Mouse (Mus musculus) NIH3T3 (cell line): Measurements from ENCODE around the gene Dlgap4.
A peak's percentile ranks its signal among the peaks of the same experiment; 100 is the strongest.

ENCODE experiments used
- DNase-seq: peaks from one replicate; pipeline ENCODE4 v3.0.0-alpha.2; 2012; ENCODE audit warnings: low read depth

Dlgap4 gene

GRCm38 (mm10) chr2:156717320-156718281 lies 104.1 kb downstream of the Dlgap4 start:
- peak; percentile 77 for DNase-seq

- no peak for DNase-seq
Measured at GRCm38 (mm10) chr2:156718793-156719192, 105.3 kb downstream of the Dlgap4 start.

GRCm38 (mm10) chr2:156719549-156720312 lies 106.2 kb downstream of the Dlgap4 start:
- DNase-seq: no peak

GRCm38 (mm10) chr2:156720313-156720674 lies 106.8 kb downstream of the Dlgap4 start:
- peak; percentile 61 for DNase-seq

- peak; percentile 99 for DNase-seq
Measured at GRCm38 (mm10) chr2:156720675-156721553, 107.4 kb downstream of the Dlgap4 start.

- no peak for DNase-seq
Measured at GRCm38 (mm10) chr2:156721554-156722070, 108.1 kb downstream of the Dlgap4 start.

- peak; percentile 90 for DNase-seq
Measured at GRCm38 (mm10) chr2:156722071-156722575, 108.6 kb downstream of the Dlgap4 start.

GRCm38 (mm10) chr2:156722752-156723151 lies 109.2 kb downstream of the Dlgap4 start:
- no peak for DNase-seq

GRCm38 (mm10) chr2:156723899-156724523 lies 110.5 kb downstream of the Dlgap4 start:
- DNase-seq: no peak

- peak; percentile 31 for DNase-seq
Measured at GRCm38 (mm10) chr2:156724871-156725270, 111.4 kb downstream of the Dlgap4 start.

- DNase-seq: peak; percentile 73
Measured at GRCm38 (mm10) chr2:156726344-156726743, 112.8 kb downstream of the Dlgap4 start.

GRCm38 (mm10) chr2:156726878-156727277 lies 113.4 kb downstream of the Dlgap4 start:
- DNase-seq: no peak

GRCm38 (mm10) chr2:156729537-156730469 lies 116.3 kb downstream of the Dlgap4 start:
- DNase-seq: no peak

- no peak for DNase-seq
Measured at GRCm38 (mm10) chr2:156730501-156730921, 117.0 kb downstream of the Dlgap4 start.

GRCm38 (mm10) chr2:156731592-156731991 lies 118.1 kb downstream of the Dlgap4 start:
- DNase-seq: no peak

GRCm38 (mm10) chr2:156732109-156732508 lies 118.6 kb downstream of the Dlgap4 start:
- DNase-seq: peak; percentile 63

GRCm38 (mm10) chr2:156735761-156736335 lies 122.3 kb downstream of the Dlgap4 start:
- peak; percentile 55 for DNase-seq

- DNase-seq: no peak
Measured at GRCm38 (mm10) chr2:156736846-156737245, 123.3 kb downstream of the Dlgap4 start.

- DNase-seq: no peak
Measured at GRCm38 (mm10) chr2:156737976-156738375, 124.5 kb downstream of the Dlgap4 start.
